In genomic region chr7:139397521-139397920, GRCm38 (mm10) we compare ENCODE assay signal across 8 mouse cellular contexts. TPM values are rescaled to one million over a fixed set of nuclear protein-coding genes. Genes with fewer than 3 reads are reported as not detected.
DNase-seq lines count a peak whose midpoint lies in the region; ATAC-seq and TF ChIP-seq lines count a peak whose summit lies in the region.

No protein-coding gene starts in this region.

- TF ChIP-seq POLR2A in heart, adult 2 months (IDR thresholded peaks at IDR 0.05; ENCODE audit: insufficient read depth, low read depth, low read length) = no peak

- WGBS in embryonic facial prominence, embryonic 13.5 days = 55% methylated on average over 8 of the region's 8 CpGs
- 84% methylated on average over 8 of the region's 8 CpGs for WGBS in embryonic facial prominence, embryonic 10.5 days
- whole genome bisulfite sequencing in heart, adult 2 months = 19% methylated on average over 8 of the region's 8 CpGs
- 29% methylated on average over 8 of the region's 8 CpGs for WGBS in kidney, postnatal 0 days

- no peaks in the 10 kb centered on the region for H3K27me3 ChIP-seq in embryonic facial prominence, embryonic 13.5 days
- no peaks in the 10 kb centered on the region for H3K27me3 ChIP-seq in embryonic facial prominence, embryonic 10.5 days (replicated peaks; ENCODE audit: low read depth, poor library complexity, severe bottlenecking)
- no peaks in the 10 kb centered on the region for H3K27me3 ChIP-seq in heart, adult 2 months (ENCODE audit: control insufficient read depth, insufficient read depth, low read length)
- H3K27me3 ChIP-seq in kidney, postnatal 0 days (ENCODE audit: insufficient read depth, low read length) = no peaks in the 10 kb centered on the region

- H3K4me1 ChIP-seq in embryonic facial prominence, embryonic 13.5 days = peaks cover 44% of the 10 kb centered on the region
- H3K4me1 ChIP-seq in embryonic facial prominence, embryonic 10.5 days = peaks cover 38% of the 10 kb centered on the region
- peaks cover 54% of the 10 kb centered on the region for H3K4me1 ChIP-seq in heart, adult 2 months (ENCODE audit: control insufficient read depth, insufficient read depth, low read length)
- peaks cover 12% of the 10 kb centered on the region for H3K4me1 ChIP-seq in kidney, postnatal 0 days (replicated peaks; ENCODE audit: insufficient read depth, low read length)

- peaks cover 15% of the 10 kb centered on the region for H3K79me2 ChIP-seq in heart, adult 2 months (replicated peaks; ENCODE audit: control insufficient read depth, insufficient read depth, low read length)

- H3K4me3 ChIP-seq in embryonic facial prominence, embryonic 13.5 days = no peak overlapping the region
- H3K4me3 ChIP-seq in embryonic facial prominence, embryonic 10.5 days = no peak overlapping the region
- no peak overlapping the region for H3K4me3 ChIP-seq in heart, adult 2 months
- no peak overlapping the region for H3K4me3 ChIP-seq in kidney, postnatal 0 days (replicated peaks; ENCODE audit: low read depth, low read length)

- H3K36me3 ChIP-seq in embryonic facial prominence, embryonic 13.5 days = no peaks in the 10 kb centered on the region
- no peaks in the 10 kb centered on the region for H3K36me3 ChIP-seq in embryonic facial prominence, embryonic 10.5 days (replicated peaks)
- H3K36me3 ChIP-seq in heart, adult 2 months (ENCODE audit: control insufficient read depth, insufficient read depth, low read length) = peaks cover 5% of the 10 kb centered on the region; the same call in 1 of the 2 replicates
- no peaks in the 10 kb centered on the region for H3K36me3 ChIP-seq in kidney, postnatal 0 days (ENCODE audit: insufficient read depth, low read length)

- no peaks in the 10 kb centered on the region for H3K9me3 ChIP-seq in embryonic facial prominence, embryonic 13.5 days
- no peaks in the 10 kb centered on the region for H3K9me3 ChIP-seq in embryonic facial prominence, embryonic 10.5 days
- H3K9me3 ChIP-seq in kidney, postnatal 0 days (replicated peaks; ENCODE audit: low read length) = no peaks in the 10 kb centered on the region

- no peak for DNase-seq in embryonic facial prominence, embryonic 10.5 days (ENCODE audit: low spot score)
- peak; percentile 16 for DNase-seq in thymus, postnatal 14 days
- no peak for DNase-seq in thymus, postnatal 4 days
- peak; percentile 60 to 67 for DNase-seq in heart, adult 2 months
- DNase-seq in kidney, postnatal 0 days (ENCODE audit: low spot score) = peak; percentile 36
- DNase-seq in thymus, postnatal 25 days = no peak

- intact Hi-C loops in heart, adult 2 months (cut with DNase I) = loop anchor here (2.0 kb wide), 1 partner anchor 17 kb away; no protein-coding TSS in a partner anchor

- no peak for TF ChIP-seq EP300 in heart, adult 2 months (IDR thresholded peaks at IDR 0.05; ENCODE audit: insufficient read depth, low read depth, low read length)

- H3K27ac ChIP-seq in embryonic facial prominence, embryonic 13.5 days = 0 out of 2 replicates have a peak overlapping the region, but pooled peaks have one; percentile 4
- no peak overlapping the region for H3K27ac ChIP-seq in embryonic facial prominence, embryonic 10.5 days (replicated peaks)
- H3K27ac ChIP-seq in heart, adult 2 months = no peak overlapping the region; the same call in 1 of the 2 replicates
- H3K27ac ChIP-seq in kidney, postnatal 0 days = 0 out of 2 replicates have a peak overlapping the region, but pooled peaks have one; percentile 1

- ATAC-seq in embryonic facial prominence, embryonic 13.5 days (ENCODE audit: insufficient number of reproducible peaks, insufficient read depth, low FRiP score, low TSS enrichment, low read depth) = 0 out of 2 replicates have a peak, but pooled peaks have one; percentile 38
- no peak for ATAC-seq in kidney, postnatal 0 days (replicated peaks; ENCODE audit: low FRiP score, low read depth)
- ATAC-seq in neutrophil, adult 5-6 weeks (ENCODE audit: extremely low read depth, insufficient number of reproducible peaks, low FRiP score, poor library complexity, severe bottlenecking) = peak; percentile 25; the same call in 1 of the 2 replicates

- no peak overlapping the region for H3K4me2 ChIP-seq in embryonic facial prominence, embryonic 13.5 days
- no peak overlapping the region for H3K4me2 ChIP-seq in kidney, postnatal 0 days (ENCODE audit: low read length)

- H3K9ac ChIP-seq in embryonic facial prominence, embryonic 13.5 days = no peak overlapping the region; the same call in 1 of the 2 replicates
- no peak overlapping the region for H3K9ac ChIP-seq in heart, adult 2 months (ENCODE audit: low read depth, low read length)
- no peak overlapping the region for H3K9ac ChIP-seq in kidney, postnatal 0 days (ENCODE audit: low read depth, low read length)

- no peak for TF ChIP-seq CTCF in heart, adult 2 months (IDR thresholded peaks at IDR 0.05)
- TF ChIP-seq CTCF in kidney, postnatal 0 days (IDR thresholded peaks at IDR 0.05; ENCODE audit: low read depth) = no peak

RNA-seq across cellular contexts. Expression of gene Inpp5a, which starts 8.6 kb away (rescaled TPM):
- 24.4 and 24.9 TPM in 2 replicates for polyA plus RNA-seq in embryonic facial prominence, embryonic 13.5 days (2015; fragmentation: Nextera tagmentation; extraction: Ambion mirVana)
- 15.6 and 16.8 TPM in 2 replicates for polyA plus RNA-seq in embryonic facial prominence, embryonic 10.5 days (2016; fragmentation: Nextera tagmentation; extraction: Ambion mirVana)
- 100 to 1,000 TPM; 280 to 306 TPM for total RNA-seq in heart, adult 2 months (2021)
- polyA plus RNA-seq in heart, adult 2 months (2012; rRNA removed) = 134 and 195 TPM in 2 replicates
- 21.0 and 24.3 TPM in 2 replicates for polyA plus RNA-seq in kidney, postnatal 0 days (2015; fragmentation: Nextera tagmentation; extraction: Ambion mirVana)
- 38.1 and 41.7 TPM in 2 replicates for total RNA-seq in neutrophil, adult 5-6 weeks (2017)

Comparison
In these comparisons a context has a peak if more than half of its experiments do, and no peak if none do; other contexts are left out.
1. H3K27ac ChIP-seq: peak in embryonic facial prominence, embryonic 13.5 days (single experiment) and kidney, postnatal 0 days (single experiment); none in embryonic facial prominence, embryonic 10.5 days (single experiment) and heart, adult 2 months (single experiment).
2. DNase-seq: peak in thymus, postnatal 14 days (single experiment), heart, adult 2 months (2 of 2) and kidney, postnatal 0 days (single experiment); none in embryonic facial prominence, embryonic 10.5 days (single experiment), thymus, postnatal 4 days (single experiment) and thymus, postnatal 25 days (single experiment).